Mouse (Mus musculus) kidney, adult 2 months (tissue): Measurements from ENCODE around the gene Cstb.

Experiments used
- CTCF ChIP-seq: fragments of 200-500 bp; conservative IDR thresholded peaks from 2 replicates; pipeline ENCODE4 v1.5.1; 2011; ENCODE audit warnings: low read depth, mild to moderate bottlenecking, control low read depth, low read length, moderate library complexity, mixed read lengths; ENCODE audit not compliant: insufficient read depth, insufficient read length
- POLR2A ChIP-seq: fragments of 200-500 bp; IDR thresholded peaks from one replicate; pipeline ENCODE4 v1.6.1; 2011; ENCODE audit warnings: low read depth, low read length, control low read depth

GRCm38 (mm10) chr10:78378516-78378915, 47.0 kb upstream of the Cstb start:
- no peak for TF ChIP-seq POLR2A
- TF ChIP-seq CTCF = no peak
